Mouse (Mus musculus): ENCODE data around the gene Rack1. TPM values are rescaled to one million over a fixed set of nuclear protein-coding genes. Genes with fewer than 3 reads are reported as not detected.
"Not testable (repeated sequence)": the region's sequence is repeated elsewhere in the genome, so short reads cannot be mapped to it uniquely, and the experiment has no call there.

The Rack1 gene
- 994 and 1,198 TPM in 2 replicates for polyA plus RNA-seq (2014; fragmentation: Nextera tagmentation; extraction: Ambion mirVana)

DNA sequence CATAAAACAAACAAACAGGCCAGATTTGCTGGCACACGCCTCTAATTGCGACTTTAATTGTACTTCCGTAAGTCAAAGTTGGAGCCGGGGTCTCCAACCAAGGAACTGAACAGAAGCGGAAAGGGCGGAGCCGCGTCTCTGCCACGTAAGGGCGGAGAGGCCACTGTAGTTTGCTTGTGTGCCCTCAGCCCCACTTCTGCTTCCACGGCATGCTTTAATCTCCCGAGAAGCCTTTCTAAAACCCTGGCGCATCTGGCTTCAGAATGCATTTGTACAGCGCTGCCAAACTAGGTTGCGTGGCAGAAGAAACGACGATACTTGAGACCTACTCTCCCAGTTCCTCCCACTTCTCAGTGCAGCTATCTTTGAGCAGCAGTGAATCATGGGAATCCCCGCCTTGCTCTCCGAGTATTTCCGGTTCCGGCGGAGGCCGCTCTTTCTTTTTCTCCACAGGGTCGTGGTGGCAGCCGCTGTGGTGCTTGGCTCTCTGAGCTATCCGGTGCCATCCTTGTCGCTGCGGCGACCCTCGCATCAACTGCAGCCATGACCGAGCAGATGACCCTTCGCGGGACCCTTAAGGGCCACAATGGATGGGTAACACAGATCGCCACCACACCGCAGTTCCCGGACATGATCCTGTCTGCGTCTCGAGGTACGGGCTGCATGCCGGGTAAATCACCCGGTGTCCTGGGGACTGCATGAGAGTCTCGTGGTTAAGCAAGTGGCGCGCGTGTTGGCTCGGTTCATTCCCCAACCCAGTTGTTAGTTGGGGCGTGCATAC is at the start of gene Rack1:
TSS of gene Rack1 (plus strand) at position 412 of the 781 bp plus-strand sequence.
- H3K27ac ChIP-seq (ENCODE audit: low read depth, low read length), result peak within 1 kb of the TSS; percentile 97
- peak within 1 kb of the TSS; percentile 95 for H3K9ac ChIP-seq (ENCODE audit: low read depth, low read length)
- under 1% methylated on average over 47 of the region's 47 CpGs for WGBS
- peak; percentile 88 for ATAC-seq (ENCODE audit: low FRiP score, low TSS enrichment)
- no peaks in the 10 kb centered on the region for H3K27me3 ChIP-seq (ENCODE audit: control insufficient read depth, insufficient read depth, low read length)
- peaks cover 15% of the 10 kb centered on the region for H3K4me1 ChIP-seq (ENCODE audit: control insufficient read depth, insufficient read depth, low read length)
- peak within 1 kb of the TSS; percentile 91 for H3K4me3 ChIP-seq (ENCODE audit: low read length)
- no peaks in the 10 kb centered on the region for H3K9me3 ChIP-seq (ENCODE audit: control insufficient read depth, low read length)
- peak within 1 kb of the TSS; percentile 80 for H3K4me2 ChIP-seq (replicated peaks; ENCODE audit: low read depth, low read length)
- H3K36me3 ChIP-seq (ENCODE audit: control insufficient read depth, insufficient read depth, low read length), result peaks cover 42% of the 10 kb centered on the region

DNA sequence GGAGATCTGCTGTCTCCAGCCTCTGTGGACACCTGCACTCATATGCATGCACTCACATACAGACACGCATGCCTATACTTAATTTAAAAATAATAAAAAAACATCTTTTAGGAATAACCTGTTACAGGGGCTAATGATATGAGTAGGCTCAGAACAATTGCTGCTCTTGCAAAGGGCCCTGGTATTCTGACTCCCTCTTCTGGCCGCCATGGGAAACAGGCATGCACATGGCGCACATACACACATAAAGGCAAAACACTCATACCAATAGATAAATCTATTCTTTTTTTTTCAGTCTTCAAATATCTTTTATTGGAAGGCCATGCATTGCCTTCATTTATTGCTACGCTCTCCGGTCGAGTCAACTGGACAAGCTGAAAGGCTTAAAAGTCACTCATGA is 49.7 kb upstream of the Rack1 start:
- no peak overlapping the region for H3K27ac ChIP-seq (ENCODE audit: low read depth, low read length)
- no peaks in the 10 kb centered on the region for H3K4me1 ChIP-seq (ENCODE audit: control insufficient read depth, insufficient read depth, low read length)
- H3K36me3 ChIP-seq (ENCODE audit: control insufficient read depth, insufficient read depth, low read length), result no peaks in the 10 kb centered on the region
- H3K27me3 ChIP-seq (ENCODE audit: control insufficient read depth, insufficient read depth, low read length), result no peaks in the 10 kb centered on the region
- 96% methylated on average over 6 of the region's 6 CpGs for WGBS
- no peak overlapping the region for H3K4me2 ChIP-seq (replicated peaks; ENCODE audit: low read depth, low read length)
- no peaks in the 10 kb centered on the region for H3K9me3 ChIP-seq (ENCODE audit: control insufficient read depth, low read length)
- no peak overlapping the region for H3K9ac ChIP-seq (ENCODE audit: low read depth, low read length)
- ATAC-seq (ENCODE audit: low FRiP score, low TSS enrichment), result no peak
- H3K4me3 ChIP-seq (ENCODE audit: low read length), result no peak overlapping the region

DNA sequence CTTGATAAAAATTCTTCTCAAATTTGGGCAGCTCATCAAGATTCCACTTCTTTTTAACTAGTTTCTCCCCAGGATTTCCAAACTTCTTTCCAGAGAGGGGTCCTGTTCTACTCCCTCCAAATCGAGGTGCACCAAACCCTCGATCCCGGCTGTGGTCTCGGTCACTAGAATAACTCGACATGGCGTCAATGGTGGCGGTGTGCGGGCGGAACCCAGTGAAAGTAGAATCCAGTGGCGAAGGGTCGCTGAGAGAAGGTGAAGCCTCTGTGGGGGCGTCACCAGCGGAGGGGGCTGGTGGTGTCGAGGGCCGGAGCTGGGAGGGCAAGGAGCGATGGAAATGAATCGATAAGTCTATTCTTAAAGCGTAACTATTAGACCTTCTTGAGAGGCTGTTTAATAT is 46.6 kb upstream of the Rack1 start:
- H3K9ac ChIP-seq (ENCODE audit: low read depth, low read length); H3K36me3 ChIP-seq (ENCODE audit: control insufficient read depth, insufficient read depth, low read length); ATAC-seq (ENCODE audit: low FRiP score, low TSS enrichment); H3K4me3 ChIP-seq (ENCODE audit: low read length); H3K4me1 ChIP-seq (ENCODE audit: control insufficient read depth, insufficient read depth, low read length); H3K4me2 ChIP-seq (replicated peaks; ENCODE audit: low read depth, low read length); H3K27ac ChIP-seq (ENCODE audit: low read depth, low read length); H3K27me3 ChIP-seq (ENCODE audit: control insufficient read depth, insufficient read depth, low read length); H3K9me3 ChIP-seq (ENCODE audit: control insufficient read depth, low read length): not testable (repeated sequence)
- 92% methylated on average over 18 of the region's 18 CpGs for WGBS

DNA sequence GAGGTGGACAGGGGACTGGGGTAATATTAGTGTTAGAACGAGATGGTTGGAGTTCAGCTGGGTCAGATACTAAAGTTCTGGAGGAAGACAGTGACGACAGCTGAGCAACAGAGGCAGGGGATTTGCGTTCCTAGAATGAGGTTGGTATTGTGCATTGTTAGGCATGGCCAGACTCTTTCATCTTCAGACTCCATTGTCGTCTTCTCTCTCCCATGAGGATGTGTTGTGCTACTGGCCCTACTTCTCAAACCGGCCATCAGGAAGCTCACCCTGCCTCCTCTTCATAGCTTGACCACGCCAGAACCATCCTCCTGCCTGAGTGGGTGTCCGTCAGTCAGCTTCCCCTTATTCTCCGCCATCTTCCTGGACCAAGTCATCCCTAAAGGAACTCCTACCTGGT is 41.1 kb upstream of the Rack1 start:
- no peak overlapping the region for H3K4me2 ChIP-seq (replicated peaks; ENCODE audit: low read depth, low read length)
- no peaks in the 10 kb centered on the region for H3K4me1 ChIP-seq (ENCODE audit: control insufficient read depth, insufficient read depth, low read length)
- H3K9me3 ChIP-seq (ENCODE audit: control insufficient read depth, low read length), result no peaks in the 10 kb centered on the region
- no peak overlapping the region for H3K9ac ChIP-seq (ENCODE audit: low read depth, low read length)
- H3K4me3 ChIP-seq (ENCODE audit: low read length), result no peak overlapping the region
- H3K27ac ChIP-seq (ENCODE audit: low read depth, low read length), result no peak overlapping the region
- ATAC-seq (ENCODE audit: low FRiP score, low TSS enrichment), result no peak
- no peaks in the 10 kb centered on the region for H3K36me3 ChIP-seq (ENCODE audit: control insufficient read depth, insufficient read depth, low read length)
- H3K27me3 ChIP-seq (ENCODE audit: control insufficient read depth, insufficient read depth, low read length), result no peaks in the 10 kb centered on the region
- WGBS, result 88% methylated on average over 8 of the region's 8 CpGs

DNA sequence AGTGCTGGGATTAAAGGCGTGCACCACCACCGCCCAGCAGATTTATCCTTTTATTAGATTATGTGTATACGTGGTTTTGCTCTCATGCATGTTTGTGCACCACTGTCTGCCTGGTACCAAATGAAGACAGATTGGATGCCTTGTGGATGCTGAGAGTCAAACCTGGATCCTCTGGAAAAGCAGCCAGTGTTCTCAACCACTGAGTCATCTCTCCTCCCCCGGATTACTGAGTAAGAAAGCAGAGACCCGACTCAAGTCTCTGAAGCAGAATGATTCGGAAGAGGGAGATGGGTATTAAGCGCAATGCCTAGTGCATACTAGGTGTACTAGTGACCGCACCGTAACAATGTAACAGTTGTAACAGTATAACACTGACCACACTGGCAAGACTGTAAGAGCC is 36.0 kb upstream of the Rack1 start:
- no peak for ATAC-seq (ENCODE audit: low FRiP score, low TSS enrichment)
- H3K27me3 ChIP-seq (ENCODE audit: control insufficient read depth, insufficient read depth, low read length), result no peaks in the 10 kb centered on the region

DNA sequence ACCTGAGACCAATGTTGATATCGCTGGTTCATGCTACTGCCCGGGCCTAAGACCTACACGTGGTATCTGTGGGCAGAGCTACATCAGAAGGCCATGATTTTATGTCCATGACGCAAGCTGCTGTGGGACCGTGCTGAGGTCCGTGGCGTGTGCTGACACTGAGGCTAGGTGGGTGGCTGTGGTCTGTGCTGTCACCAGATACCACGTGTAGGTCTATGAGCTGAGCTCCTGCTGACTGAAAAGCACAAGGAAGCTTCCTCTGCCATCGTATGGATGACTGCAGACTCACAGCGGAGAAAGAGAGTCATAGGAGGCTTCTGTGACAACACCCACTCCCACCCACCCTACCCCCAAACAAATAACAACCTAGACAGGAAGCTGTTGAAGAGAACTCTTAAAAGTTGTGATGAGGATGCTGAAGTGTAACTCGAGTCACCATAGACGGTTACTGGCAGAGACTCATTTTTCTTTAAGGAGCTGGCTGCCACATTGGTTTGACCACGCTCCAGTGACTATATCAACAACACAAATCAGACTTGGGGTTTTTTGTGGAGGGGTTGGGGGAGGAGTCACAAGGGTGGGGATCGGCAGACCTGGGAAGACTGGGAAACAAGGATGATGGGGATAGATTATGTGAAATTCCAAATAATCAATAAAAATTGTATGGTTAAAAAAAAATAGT is 32.8 kb upstream of the Rack1 start:
- H3K4me3 ChIP-seq (ENCODE audit: low read length), result no peak overlapping the region
- H3K4me1 ChIP-seq (ENCODE audit: control insufficient read depth, insufficient read depth, low read length), result 0 out of 2 replicates have a peak, but pooled peaks cover 3% of the 10 kb centered on the region
- H3K27me3 ChIP-seq (ENCODE audit: control insufficient read depth, insufficient read depth, low read length), result no peaks in the 10 kb centered on the region
- no peaks in the 10 kb centered on the region for H3K36me3 ChIP-seq (ENCODE audit: control insufficient read depth, insufficient read depth, low read length)
- no peaks in the 10 kb centered on the region for H3K9me3 ChIP-seq (ENCODE audit: control insufficient read depth, low read length)
- no peak overlapping the region for H3K9ac ChIP-seq (ENCODE audit: low read depth, low read length)
- WGBS, result 45% methylated on average over 14 of the region's 14 CpGs
- ATAC-seq (ENCODE audit: low FRiP score, low TSS enrichment), result peak; percentile 88
- H3K4me2 ChIP-seq (replicated peaks; ENCODE audit: low read depth, low read length), result no peak overlapping the region
- H3K27ac ChIP-seq (ENCODE audit: low read depth, low read length), result no peak overlapping the region

More for the DNA sequence above, 36.0 kb upstream of the Rack1 start:
- Histone ChIP-seq H3K4me1 (ENCODE audit: control insufficient read depth, insufficient read depth, low read length) (0 out of 2 replicates have a peak, but pooled peaks cover 3% of the 10 kb centered on the region), H3K9ac (ENCODE audit: low read depth, low read length) (no peak overlapping the region), H3K27ac (ENCODE audit: low read depth, low read length) (no peak overlapping the region), H3K4me2 (replicated peaks; ENCODE audit: low read depth, low read length) (no peak overlapping the region), H3K36me3 (ENCODE audit: control insufficient read depth, insufficient read depth, low read length) (no peaks in the 10 kb centered on the region), H3K4me3 (ENCODE audit: low read length) (no peak overlapping the region), H3K9me3 (ENCODE audit: control insufficient read depth, low read length) (no peaks in the 10 kb centered on the region)
- 88% methylated on average over 9 of the region's 9 CpGs for WGBS

DNA sequence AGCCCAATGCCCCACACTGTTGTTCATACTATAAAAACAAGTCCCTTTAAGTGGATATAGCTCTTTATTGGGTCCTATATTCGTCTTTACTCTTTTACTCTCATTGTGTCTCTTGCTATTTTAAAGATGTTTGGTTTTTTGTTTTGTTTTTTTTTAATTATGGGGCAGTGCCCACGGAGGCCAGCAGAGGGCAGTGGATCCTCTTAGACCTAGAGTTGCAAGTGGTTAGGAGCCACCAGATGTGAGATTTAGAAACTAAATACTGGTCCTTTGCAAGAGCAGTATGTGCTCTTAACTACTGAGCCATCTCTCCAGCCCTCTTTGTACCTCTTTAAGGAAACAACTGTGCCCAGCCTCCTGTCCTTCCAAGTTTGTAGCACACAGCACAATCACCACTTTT is 28.4 kb upstream of the Rack1 start:
- H3K27ac ChIP-seq (ENCODE audit: low read depth, low read length), result no peak overlapping the region
- no peak overlapping the region for H3K9ac ChIP-seq (ENCODE audit: low read depth, low read length)
- no peaks in the 10 kb centered on the region for H3K27me3 ChIP-seq (ENCODE audit: control insufficient read depth, insufficient read depth, low read length)
- no peaks in the 10 kb centered on the region for H3K9me3 ChIP-seq (ENCODE audit: control insufficient read depth, low read length)
- 0 out of 2 replicates have a peak, but pooled peaks cover 3% of the 10 kb centered on the region for H3K4me1 ChIP-seq (ENCODE audit: control insufficient read depth, insufficient read depth, low read length)
- 16% methylated on average over 2 of the region's 2 CpGs for WGBS
- H3K4me2 ChIP-seq (replicated peaks; ENCODE audit: low read depth, low read length), result no peak overlapping the region
- ATAC-seq (ENCODE audit: low FRiP score, low TSS enrichment), result no peak
- H3K36me3 ChIP-seq (ENCODE audit: control insufficient read depth, insufficient read depth, low read length), result no peaks in the 10 kb centered on the region
- H3K4me3 ChIP-seq (ENCODE audit: low read length), result no peak overlapping the region

DNA sequence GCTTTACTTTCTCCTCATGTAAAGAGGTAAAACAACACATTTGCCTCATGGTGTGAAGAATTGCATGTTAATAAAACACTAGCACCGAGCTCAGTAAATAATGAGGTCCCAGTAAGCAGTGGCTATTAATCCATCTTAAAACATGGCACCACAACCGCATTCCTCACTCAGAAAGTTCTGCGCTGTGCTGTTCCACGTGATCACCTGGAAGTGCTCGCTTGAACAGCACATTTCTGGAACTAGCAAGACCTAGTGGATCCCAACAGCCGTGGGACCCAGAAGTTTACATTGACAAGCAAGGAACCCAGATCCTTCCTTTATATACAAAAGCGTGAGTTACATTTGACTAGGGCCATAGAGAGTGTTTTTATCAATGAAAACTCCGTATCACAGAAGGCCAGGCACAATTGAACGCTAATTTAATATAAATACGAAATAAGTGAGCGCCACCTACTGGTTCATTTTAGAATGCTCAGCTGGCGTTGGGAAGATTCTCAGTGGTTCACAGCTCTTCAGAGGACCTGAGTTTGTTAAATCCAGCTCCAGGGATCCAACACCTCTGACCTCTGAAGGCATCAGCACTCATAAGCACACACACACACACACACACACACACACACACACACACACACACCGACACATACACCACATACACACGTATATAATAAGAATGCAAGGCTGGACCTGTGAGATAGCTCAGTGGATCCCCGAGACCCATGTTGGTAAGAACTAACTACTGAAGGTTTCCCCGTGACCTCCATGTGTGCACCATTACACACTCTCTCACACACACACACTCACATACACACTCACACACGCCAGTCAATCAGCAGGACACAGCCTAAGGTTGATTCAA is 25.5 kb upstream of the Rack1 start:
- H3K36me3 ChIP-seq (ENCODE audit: control insufficient read depth, insufficient read depth, low read length), result no peaks in the 10 kb centered on the region
- 39% methylated on average over 17 of the region's 17 CpGs for WGBS
- 0 out of 2 replicates have a peak, but pooled peaks have one; percentile 41 for ATAC-seq (ENCODE audit: low FRiP score, low TSS enrichment)
- no peak overlapping the region for H3K27ac ChIP-seq (ENCODE audit: low read depth, low read length)
- H3K9ac ChIP-seq (ENCODE audit: low read depth, low read length), result no peak overlapping the region
- H3K4me2 ChIP-seq (replicated peaks; ENCODE audit: low read depth, low read length), result peak overlapping the region; percentile 3; the same call in 1 of the 2 replicates
- no peaks in the 10 kb centered on the region for H3K4me1 ChIP-seq (ENCODE audit: control insufficient read depth, insufficient read depth, low read length)
- H3K4me3 ChIP-seq (ENCODE audit: low read length), result no peak overlapping the region
- H3K27me3 ChIP-seq (ENCODE audit: control insufficient read depth, insufficient read depth, low read length), result no peaks in the 10 kb centered on the region
- no peaks in the 10 kb centered on the region for H3K9me3 ChIP-seq (ENCODE audit: control insufficient read depth, low read length)
